Mouse (Mus musculus) hindlimb bud, embryonic 11.5 days (tissue): Measurements from ENCODE around the gene Gsap.
"Not testable (repeated sequence)": the region's sequence is repeated elsewhere in the genome, so short reads cannot be mapped to it uniquely, and the experiment has no call there.

ENCODE experiments used
- DNase-seq: peaks from one replicate; pipeline ENCODE4 v3.0.0-alpha.2; 2012; ENCODE audit warnings: low read depth, low spot score; ENCODE audit errors: extremely low spot score

Gsap gene

DNA sequence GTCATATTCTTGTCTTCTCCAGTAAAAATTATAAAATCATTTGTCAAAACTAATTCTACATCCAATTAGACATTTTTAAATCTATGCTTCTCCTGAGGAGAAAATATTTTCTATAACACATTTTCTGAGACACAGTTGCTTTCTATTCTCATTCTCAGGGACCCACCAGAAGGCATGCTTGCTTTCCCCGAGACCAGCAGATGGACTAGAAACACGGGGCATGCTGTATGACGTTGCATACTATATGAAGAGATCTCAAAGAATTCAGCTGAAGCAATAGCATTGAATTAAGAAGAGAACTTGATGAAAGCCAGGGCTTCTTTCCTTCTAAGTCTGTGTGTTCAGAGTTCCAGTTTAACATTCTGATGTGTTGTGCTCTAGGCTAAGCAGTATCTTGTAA, 128.6 kb downstream of the Gsap start:
- DNase-seq = no peak

GRCm38 (mm10) chr5:21320138-21320537, 134.1 kb downstream of the Gsap start:
- no peak for DNase-seq

DNA sequence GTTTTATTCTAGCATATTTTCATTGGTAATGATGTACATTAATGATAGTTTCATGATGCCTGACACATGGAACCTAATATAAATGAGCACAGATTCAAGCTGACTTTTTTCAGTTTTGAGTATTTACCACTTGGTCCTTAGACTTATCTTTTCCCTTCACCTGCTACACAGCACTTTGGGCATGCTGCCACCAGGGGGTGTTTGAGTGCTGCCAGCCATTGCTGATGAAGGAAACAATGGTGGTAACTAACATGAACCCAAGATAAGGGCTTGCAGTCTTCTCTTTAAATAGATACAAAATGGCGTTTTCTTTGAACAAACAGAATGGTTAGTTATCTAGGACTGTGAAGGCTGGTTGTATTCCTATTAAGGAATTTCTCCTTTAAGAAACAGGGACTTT, 140.4 kb downstream of the Gsap start:
- DNase-seq = no peak

DNA sequence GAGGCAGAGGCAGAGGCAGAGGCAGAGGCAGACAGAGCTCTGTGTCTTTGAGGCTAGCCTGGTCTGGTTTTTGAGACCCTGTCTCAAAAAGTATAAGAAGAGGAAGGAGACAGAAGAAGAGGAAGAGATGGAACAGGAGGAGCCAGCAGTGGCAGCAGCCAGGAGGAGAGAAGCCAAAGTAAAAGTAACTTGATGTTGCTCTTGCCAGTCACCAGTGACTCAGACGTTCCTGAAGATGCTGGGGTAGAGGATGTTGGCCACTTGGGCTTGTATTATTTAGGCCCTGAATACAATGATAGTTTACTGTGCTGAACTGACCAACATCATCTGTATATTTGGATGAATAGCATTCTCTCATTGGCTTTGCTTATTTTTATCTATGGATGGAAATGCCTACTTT, 142.5 kb downstream of the Gsap start:
- no peak for DNase-seq

DNA sequence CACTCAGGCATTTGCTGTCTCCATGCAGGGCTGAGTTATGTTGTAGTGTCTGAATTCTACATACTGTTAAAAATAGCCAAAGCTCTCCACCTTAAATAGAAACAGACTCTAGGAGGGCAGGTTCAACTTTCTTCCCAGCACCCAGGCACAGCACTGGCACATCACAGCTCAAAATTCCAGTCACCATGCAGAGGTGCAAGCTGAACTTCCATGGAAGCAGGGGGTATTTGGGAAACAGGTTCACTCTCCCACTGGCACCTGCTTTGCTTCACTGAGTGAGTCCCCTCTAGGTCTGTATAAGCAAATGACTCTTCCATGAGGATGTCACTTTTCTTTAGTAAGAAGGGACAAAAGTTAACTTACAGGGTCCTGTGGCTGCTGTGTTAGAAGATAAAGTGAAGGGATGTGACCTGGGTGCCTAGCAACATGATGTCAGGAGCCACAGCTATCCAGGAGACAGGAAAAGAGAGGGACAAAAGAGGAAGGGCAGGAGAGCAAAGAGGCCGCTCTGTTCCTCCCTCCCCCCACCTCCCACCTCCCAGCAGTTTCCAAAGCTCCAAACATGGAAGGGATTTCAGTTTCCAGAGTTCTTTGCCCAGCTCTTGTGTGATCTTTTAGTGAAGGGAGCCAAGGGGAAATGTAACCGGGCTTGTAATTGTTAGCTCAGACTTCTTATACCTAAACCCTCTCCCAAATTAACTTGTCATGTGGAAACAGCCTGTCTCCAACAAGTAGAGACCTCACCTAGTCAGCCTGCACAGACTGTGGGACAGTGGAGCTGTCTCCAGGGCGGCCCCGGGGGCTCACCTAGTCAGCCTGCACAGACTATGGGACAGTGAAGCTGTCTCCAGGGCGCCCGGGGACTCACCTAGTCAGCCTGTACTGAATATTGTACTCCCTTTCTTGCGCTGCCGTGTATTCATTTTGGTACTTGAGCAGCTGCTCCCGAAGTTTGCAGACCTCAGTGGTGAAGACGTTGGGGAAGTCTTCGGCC, 143.9 kb downstream of the Gsap start:
- DNase-seq = no peak

DNA sequence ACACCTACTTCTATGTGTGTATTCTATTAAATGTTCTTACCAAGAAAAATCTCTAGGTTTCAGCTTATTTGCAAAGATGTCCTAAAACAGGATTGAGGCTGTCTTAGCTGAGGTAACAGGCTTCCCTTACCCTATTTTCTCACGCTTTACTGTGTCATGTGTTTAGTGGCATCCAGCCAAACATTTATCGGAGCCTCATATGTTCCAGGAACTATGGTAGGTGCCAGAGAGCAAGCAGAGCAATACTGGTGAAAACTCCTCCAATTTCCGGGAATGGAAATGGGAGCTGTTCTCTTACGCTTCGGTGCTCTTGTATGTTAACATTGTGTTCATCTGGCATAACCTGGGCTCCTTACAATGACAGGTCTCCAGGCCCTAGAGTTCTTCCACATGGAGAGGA, 145.6 kb downstream of the Gsap start:
- DNase-seq = no peak

DNA sequence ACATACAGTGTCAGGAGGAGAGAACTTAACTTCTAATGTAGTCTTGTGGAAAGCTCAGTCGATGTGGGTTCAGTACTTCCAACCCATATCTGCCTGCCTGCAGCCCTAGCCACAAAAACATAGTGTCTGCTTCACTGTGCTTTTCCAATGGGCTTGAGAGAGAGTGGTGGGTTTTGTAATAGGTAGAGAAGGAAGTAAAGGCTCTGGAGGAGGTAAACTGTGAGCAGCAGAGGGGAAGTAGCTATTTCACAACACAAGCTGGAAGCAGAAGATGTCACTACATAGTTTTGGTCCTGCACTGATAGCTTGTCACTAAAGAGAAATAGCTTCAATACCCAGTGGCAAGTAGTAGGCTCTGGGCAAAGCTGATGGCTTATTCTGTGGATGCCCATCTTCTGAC, 146.1 kb downstream of the Gsap start:
- no peak for DNase-seq

- DNase-seq = not testable (repeated sequence)
These were observed 156.2 kb downstream of the Gsap start for GRCm38 (mm10) chr5:21342265-21342664.

- DNase-seq = no peak
These were observed 162.3 kb downstream of the Gsap start for GRCm38 (mm10) chr5:21348366-21348765.

GRCm38 (mm10) chr5:21351678-21352077, 165.6 kb downstream of the Gsap start:
- no peak for DNase-seq

GRCm38 (mm10) chr5:21358648-21359047, 172.6 kb downstream of the Gsap start:
- no peak for DNase-seq

DNA sequence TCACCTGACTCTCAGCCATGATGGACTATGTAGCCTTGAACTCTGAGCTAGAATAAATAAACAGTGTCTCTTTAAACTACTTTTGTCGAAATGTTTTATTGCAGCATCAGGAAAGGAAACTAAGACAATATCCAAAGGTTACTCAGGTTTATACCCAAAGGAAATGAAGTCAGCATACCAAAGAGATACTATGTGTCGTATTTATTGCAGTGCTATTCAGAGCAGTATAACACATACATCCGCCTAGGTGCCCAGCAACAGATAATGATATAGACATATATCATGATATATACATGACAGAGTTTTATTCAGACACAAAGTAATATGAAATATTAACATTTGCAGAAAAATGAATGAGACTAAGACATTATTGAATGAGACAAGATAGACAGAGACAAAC, 177.3 kb downstream of the Gsap start:
- DNase-seq = no peak
